Mouse (Mus musculus): ENCODE measurements around the gene Fibp.

Fibp gene

DNA sequence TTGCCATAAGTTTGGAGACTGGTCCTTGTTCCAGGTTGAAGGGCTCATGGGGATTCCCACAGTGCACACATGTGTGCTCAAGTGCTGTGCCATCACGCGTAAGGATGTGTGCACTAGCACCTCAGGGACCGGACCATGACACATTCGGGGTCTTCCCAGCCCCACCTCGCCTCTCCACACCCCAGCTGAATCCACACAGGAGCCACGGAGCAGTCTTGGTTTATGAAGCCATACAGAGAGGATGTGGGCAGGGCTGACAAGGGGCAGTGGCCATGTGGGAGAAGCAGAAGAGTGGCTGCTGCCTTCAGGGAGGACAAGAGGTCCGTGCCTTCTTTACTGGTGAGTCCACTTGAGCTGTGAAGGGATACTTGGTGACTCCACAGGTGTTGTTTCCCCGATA is 4.6 kb downstream of the Fibp start:
- DNase-seq, result peak in 1 of 2 experiments; percentile 27

DNA sequence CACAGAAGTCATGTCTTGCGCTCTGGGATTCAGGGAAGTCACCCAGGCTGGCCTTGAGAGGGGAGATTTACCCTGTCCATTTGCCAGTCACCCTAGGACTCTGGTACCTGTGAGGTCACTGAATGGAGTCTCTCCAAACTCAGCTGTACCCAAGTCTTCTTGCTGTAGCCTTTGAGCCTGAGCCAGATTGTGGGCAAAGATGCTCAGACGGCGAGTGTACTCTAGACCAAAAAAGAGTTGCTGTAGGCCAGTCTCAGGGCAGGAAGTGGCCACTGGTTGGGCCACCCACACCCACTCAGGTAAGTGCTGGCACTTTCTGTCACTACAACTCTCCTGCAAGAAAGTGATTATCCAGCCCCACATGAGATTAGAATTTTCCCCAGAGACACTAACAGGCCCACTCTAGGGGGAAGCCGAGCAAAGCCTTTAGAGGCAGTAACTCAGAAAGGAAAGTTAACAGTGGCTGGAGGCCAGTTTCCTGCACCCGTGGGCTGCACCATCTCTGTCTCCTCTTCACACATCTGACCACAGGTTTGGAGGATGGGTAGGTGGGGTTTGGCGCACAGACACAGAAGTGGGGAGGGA is 6.6 kb downstream of the Fibp start:
- DNase-seq, result no peak

DNA sequence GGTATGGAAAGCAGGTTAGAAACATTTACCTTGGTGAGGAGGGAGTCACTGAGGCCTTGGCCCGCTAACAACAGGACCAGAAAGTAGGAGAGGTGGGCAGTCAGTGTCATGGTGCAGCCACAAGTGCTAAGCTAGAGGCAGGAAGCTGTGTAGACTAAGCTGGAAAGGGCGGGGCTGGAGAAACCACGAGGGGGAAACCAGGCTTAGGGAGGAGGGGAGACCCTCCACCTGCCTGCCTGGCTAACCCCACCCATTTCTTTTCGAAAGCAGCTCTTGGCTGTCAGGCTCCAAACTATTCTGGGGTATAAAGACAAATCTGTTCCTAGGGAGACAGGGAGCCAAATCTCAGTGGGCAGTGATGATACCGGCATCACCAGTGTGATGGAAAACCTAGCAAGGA is 8.0 kb downstream of the Fibp start, which contains the start of gene Ctsw:
Gene Ctsw (minus strand): TSS at position 134 of the 400 bp plus-strand sequence.
- DNase-seq, result no peak

DNA sequence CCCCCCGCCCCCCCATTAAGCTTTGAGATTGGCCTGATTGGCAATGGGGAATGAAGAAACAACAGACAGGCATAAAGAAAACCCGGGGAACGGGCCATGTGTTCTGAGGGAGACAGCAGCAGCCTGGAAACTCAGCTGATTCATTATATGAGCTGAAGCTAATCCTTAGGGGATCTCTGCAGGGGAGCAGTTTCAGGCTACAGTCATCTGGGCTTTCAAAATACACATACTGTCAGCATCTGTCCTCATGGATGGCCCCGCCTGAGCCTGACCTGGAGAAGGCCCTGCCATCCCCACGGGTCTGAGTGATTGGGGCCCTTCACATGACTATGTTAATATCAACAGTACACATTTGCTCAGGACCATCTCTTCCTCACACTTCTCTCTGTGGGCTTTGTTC is 11.4 kb downstream of the Fibp start:
- DNase-seq, result no peak

DNA sequence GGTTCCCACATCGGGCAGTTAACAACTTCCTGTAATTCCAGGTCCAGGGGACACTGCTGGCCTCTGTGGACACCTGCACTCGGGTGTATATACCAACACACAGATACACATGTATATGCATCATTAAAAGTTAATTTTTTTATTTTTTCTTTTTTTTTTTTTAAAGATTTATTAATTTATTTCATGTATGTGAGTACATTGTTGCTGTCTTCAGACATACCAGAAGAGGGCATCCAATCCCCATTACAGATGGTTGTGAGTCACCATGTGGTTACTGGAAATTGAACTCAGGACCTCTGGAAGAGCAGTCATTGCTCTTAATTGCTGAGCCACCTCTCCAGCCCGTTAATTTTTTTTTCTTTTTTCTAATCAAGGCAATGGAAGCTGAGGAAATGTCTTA is 12.4 kb downstream of the Fibp start:
- DNase-seq, result no peak

DNA sequence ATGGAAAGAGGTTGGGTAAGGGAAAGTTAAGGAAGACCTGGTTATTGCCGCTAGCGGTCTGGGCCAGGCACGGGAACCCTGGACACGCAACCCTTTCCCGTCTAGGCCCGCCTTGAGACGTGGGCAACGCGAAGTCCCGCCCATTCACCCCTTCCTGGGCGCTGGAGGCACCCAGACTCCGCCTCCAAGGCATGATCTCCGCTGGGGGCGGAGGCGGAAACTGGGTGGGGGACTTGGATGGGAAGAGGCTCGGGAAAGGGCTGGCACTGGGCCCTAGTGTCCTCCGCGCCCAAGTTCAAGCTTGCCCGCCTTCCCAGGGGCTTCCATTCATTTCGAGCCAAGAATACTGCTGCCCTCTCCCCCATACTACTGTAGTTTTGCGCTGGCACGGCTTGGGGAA is 13.3 kb downstream of the Fibp start, which contains the start of gene Efemp2:
Gene Efemp2 (plus strand): TSS at position 235 of the 400 bp plus-strand sequence.
- peak; percentile 56 to 76 for DNase-seq

DNA sequence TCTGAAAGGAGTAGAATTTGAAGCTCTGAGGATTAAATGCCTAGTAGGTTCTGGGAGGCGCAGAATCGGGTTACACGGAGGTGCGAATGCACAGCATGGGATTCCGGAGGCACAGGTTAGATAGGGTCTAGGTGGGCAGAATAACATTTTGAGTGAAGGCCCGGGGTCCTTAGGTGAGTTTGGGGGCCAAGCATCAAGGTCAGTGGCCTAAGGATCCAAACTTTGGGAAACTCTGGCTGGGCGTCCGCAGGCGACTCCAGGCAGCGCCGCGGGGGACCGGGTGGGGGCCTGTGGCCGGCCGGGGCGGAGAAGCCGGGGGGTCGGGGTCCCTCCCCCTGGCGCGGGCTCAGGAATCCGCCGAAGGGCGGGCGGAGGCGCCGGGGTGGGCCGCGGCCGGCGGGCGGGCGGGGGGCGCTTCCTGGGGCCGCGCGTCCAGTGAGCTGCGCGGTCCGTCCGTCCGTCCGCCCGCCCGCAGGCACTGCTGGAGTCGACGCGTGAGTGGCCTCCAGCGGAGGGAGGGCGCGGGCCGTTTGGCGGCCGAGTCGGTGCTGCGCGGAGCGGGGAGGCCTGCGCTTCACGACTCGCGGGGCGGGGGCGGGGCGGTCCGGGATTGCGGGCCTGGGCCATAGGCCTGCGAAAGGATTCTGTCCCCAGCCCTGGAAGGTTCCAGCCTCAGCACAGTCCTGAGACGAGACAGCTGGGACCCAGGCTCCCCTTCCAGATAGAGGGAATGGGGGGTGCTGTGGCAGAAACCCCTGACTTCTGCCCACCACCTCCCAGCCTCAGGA is 14.1 kb downstream of the Fibp start:
- DNase-seq, result peak; percentile 47 to 85

DNA sequence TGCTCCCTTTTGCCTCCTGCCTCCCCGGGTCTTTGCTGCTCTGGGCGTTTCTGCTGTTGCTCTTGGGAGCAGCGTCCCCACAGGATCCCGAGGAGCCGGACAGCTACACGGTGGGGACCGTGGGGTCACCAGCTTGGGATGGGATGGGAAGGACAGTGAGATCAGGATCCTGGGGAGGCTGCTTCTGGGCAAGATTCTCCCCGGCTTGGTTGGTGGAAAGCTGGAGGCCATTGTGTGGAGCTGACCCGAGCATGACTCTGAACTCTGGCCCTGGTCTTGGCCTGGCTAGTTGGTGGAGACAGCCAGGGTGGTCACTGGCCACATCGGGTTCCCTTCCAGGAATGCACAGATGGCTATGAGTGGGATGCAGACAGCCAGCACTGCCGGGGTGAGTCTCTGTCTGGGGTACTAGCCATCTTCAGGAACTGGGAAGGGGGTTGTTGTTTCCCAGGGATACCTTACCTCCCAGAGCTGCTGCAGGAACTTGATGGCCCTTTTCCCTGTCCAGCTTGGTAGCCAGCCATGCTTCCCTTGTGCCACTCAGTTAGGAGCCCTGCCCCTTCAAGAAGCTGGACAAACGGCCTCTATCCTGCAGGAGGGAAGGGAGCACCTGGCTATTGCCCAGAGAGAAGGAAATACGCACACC is 14.8 kb downstream of the Fibp start:
- DNase-seq, result peak; percentile 63 to 75

DNA sequence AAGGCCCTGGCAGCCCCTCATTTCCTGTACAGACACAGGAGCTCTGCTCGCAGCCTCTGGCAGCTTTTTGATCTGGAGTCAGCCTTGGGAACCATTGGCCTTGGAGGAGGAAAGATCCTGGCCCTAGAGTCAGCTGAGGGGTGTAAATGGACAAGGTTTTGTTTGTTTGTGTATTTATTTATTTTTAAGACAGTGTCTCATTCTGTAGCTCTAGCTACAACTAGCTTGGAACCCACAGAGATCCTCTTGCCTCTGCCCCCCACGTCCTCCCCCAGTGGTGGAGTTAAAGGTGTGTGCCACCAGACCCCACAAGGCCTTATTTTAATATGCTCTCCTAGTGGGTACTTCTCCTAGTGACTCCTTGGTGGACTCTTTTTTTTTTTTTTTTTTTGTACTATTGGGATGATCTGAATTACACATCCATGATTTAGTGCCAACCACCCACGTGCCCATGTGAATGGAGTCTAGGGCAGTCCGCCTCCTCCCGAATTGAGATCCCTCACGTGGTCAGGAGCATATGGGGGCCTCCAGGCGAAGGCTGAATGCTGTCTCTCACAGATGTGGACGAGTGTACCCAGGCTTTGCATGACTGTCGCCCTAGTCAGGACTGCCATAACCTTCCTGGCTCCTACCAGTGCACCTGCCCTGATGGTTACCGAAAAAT is 16.7 kb downstream of the Fibp start:
- peak in 1 of 2 experiments; percentile 38 for DNase-seq

DNA sequence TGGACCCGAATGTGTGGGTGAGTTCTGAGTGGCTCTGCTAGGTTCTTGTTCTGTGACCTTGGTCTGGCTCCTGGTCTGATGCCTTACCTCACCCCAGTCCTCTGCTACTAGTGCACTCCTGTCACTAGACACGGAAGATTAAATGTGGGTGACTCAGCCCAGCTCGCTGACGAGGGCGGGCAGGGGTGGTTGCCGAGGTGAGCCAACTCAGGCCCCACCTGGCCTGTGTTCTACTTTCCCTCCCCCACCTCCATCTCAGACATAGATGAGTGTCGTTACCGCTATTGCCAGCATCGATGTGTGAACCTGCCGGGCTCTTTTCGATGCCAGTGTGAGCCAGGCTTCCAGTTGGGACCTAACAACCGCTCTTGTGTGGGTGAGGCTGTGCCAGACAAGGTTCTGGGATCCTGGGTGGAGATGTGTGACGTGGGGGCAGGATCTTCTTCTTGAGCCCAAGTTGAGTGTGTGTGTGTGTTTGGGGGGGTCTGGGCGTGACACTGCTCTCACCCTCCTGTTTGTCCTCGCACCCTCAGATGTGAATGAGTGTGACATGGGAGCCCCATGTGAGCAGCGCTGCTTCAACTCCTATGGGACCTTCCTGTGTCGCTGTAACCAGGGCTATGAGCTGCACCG is 17.4 kb downstream of the Fibp start:
- no peak for DNase-seq

DNA sequence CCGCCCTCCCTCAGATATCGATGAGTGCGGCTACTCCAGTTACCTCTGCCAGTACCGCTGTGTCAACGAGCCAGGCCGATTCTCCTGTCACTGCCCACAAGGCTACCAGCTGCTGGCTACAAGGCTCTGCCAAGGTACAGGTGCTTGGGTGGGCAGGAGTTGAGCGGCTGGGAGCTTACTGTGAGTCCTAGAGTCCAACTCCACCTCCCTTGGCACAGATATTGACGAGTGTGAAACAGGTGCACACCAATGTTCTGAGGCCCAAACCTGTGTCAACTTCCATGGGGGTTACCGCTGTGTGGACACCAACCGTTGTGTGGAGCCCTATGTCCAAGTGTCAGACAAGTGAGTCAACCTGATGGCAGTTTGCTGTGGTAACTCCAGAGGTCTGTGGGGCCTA is 19.6 kb downstream of the Fibp start:
- peak; percentile 39 to 44 for DNase-seq

DNA sequence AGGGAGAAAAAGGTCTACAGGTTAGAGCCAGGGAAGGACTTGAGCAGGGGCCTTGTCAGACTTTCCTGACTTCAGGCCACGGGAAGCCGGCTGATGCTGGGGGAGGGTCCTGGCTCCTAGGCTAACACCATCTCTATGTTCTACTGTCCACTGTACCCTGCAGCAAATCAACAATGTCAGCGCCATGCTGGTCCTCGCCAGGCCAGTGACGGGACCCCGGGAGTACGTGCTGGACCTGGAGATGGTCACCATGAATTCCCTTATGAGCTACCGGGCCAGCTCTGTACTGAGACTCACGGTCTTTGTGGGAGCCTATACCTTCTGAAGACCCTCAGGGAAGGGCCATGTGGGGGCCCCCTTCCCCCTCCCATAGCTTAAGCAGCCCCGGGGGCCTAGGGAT is 21.0 kb downstream of the Fibp start:
- DNase-seq, result peak in 1 of 2 experiments; percentile 39

DNA sequence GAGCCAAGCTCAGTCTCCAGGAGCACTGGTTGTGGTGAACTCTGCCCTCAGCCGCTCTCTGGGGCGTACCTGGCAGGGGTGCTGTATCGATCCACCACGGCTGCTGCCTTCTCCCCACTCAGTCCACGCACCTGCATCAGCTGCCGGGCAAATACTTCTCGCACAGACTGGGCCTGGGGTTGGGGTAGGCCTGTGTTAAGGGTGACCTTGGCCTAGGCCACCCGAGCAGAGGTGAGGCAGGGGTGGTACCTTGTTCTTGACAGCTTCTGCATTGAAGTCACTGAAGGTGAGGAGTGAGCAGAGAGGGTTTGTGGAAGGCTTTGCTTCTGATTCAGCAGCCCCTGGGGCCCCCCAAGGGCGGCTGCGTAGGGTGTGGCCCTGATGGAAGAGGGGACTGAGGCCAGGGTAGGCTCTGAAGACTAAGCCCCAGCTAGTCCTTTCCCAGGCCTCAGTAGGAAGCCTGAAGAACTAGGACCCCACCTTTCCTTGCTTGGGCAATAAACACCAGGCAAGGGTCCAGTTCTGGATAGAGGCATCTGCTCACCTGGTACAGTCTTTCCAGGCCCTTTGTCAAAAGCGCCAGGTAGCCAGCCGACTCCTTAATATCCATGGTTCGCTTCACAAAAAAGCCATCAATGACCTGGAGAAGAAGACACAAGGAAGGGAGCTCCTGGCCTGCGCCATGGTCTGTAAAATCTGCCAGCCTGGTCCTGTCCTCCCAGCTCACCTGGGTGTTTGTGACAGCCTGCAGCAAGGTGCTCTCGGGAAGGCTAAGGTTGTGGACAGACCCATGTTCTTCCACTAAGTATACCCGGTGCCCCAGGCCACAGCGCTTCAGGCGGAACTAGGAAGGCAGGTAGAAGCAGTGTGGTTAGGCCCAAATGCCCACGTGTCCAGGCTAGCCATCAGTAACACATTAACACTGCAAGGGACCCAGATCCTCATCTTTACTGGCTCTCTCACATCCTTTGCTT is 23.3 kb downstream of the Fibp start:
- peak; percentile 51 for DNase-seq

DNA sequence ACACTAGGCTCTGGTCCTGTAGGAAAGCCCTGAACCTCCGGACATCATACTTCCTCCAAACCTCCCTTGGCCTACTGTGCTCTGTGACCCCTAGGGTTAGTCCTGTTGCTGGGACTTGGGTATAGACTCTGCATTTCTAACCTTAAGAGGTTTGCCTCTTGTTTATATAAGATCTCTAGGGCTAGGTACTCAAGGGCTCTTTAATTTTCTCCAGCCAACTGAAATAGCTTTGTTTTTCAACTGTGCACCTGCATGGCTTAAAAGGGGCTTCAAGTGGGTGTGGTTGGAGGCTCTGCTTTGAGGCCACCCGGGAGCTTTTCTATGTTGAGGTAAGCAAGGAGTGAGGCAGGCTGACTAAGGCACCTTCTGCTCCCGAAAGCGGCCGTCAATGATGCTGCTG is 24.1 kb downstream of the Fibp start:
- DNase-seq, result no peak

DNA sequence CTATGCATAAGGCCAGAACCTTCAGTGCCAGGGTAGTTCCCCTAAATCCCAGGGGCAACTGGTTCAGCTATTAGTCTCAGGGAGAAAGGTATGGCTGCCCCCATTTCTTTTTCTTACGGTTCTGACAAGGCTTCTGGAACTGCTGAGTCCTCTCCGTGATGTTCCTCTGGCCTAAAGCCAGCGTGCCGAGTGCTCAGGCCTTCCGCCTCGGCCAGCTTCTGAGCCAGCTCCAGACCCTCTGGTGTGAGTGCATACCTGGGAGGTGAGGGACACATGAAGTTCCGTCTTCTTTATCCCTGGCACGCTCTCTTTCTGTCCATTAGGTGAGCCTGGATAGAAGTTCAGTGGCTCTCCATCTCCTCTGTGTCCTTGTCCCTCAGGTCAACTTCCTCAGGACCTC is 25.0 kb downstream of the Fibp start:
- peak in 1 of 2 experiments; percentile 80 for DNase-seq

DNA sequence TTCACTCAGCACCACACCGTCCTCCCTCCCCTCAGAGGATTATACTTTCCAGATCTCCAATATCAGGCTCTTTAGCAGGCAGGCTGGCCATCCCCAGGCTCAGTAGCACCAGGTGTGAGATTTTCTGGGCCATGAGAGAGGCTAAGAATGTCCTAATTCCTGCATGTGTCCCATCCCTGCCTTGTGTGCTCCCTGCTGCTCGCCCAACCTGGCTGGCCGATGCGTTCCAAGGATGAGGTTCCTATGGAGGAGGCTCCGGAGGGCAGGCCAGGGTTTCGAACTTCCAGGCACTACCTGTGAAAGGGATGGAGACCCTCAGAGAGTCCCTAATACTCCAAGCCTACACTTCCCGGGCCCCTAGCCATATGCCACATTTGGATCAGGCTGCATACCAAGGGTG is 25.4 kb downstream of the Fibp start:
- peak; percentile 88 for DNase-seq

DNA sequence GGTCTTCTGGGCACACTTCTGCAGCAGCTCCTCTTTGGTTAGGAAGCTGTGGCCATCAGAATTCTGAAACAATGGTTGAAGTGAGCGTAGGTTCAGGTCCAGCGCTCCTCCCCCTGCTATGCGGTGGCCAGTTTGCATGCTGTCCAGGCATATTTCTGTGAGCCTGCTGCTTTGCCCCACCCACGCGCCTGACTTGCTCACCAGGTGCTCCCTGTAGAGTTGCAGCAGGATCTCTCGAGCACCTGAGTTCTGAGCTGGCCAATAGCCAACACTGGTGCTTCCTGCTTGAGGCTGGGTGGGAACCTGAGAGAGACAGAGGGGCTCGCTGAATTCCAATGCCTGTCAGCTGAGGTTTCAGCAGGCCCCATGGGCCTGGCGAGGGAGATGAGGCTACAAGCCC is 25.9 kb downstream of the Fibp start:
- peak; percentile 84 to 85 for DNase-seq

DNA sequence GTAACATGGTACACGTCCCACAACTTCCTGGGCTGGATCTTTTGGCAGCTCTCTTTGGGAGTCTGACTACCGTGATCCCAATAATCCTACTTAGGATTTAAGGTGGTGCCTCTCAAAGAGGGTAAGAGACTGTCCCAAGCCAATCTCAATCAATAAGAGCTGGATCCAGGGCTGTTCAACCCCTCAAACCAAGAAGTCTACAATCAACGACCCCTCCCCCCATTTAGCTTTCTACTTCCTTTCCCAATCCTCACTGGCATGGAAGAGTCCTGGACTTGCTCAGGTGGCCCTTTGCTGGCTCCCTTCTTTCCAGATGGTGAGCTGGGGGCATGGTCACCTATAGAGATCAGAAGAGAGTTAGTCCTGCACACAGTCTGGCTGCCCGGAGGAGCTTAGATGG is 26.4 kb downstream of the Fibp start:
- DNase-seq, result peak; percentile 39 to 44

DNA sequence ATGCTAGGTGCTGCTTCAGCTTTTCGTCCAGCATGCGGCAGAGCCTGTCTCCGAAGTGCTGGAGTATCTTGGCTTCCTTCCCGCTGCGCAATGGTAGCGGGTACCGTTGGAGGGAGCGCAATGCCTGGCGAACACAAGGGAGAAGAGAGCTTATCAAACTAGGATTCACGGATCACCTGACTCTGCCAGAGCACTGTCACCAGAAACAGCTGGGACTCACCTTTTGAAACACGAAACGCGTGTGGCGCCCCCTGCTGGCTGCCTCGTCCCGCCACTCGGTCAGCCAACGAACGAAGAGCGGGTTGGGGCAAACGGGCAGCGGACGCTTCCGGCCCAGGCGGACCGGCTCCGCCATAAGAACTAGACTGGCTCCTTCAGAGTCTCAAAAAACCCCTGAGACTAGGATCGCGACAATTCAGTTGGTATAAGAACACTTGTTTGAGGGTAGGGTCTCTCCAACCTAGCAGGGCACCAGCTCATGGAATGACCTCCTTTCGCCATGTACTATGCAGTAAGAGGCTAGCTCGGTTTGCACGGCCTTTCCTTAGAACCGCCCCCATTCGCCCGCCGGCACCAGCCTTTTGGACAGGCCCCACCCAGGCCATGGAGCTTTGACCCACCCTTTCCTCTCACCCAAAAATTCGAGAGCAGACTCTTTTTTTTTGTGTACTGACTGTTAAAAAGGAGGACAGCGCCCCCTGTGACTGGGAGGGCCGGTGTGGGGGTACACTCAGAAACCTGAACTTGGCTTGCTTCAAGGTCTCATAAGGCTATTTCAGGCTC is 27.5 kb downstream of the Fibp start, which contains the start of gene Mus81:
Gene Mus81 (minus strand): TSS at position 635 of the 783 bp plus-strand sequence.
- DNase-seq, result peak; percentile 98

DNA sequence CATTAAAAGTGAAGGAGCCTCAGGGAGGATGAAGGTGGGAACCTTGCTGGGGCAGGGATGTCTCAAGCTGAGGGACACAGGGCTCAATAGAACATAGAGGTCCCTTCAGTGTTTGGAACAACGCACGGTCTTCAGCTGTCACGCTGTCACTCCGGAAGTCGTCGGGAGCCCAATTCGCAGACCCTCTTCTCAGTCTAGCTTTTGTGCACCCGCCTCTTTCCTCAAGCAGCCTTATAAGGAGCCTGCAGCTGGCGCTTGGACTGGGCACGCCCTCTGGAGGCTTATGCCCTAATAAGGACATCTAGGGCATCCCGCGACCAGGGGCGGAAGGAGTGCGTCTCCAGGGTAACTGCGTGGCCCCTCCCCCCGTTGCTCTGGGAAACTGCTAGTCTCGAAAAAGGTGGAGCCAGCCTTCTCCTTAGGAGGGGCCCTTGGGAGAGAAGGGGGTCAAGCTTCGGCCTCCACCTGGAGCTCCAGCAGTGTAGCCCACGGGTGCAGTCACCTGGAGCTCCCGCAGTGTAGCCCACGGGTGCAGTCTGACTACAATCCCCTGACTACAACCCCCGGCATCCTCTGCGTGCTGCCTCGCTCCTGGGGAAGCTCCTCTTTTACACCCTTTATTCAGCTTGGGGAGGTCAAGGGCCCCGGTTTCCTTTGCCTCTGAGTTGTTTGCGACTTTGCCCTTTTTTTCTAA is 28.6 kb downstream of the Fibp start:
- peak; percentile 97 for DNase-seq

Data from cerebellum, postnatal 25 days (tissue).